Mouse (Mus musculus) heart, postnatal 36 days (tissue): Measurements from ENCODE around the gene Hist1h2bn. TPM values are rescaled to one million over a fixed set of nuclear protein-coding genes. Genes with fewer than 3 reads are reported as not detected.

ENCODE experiments used
- microRNA-seq, 2 experiments: library from miRNA; unstranded; fragments of <30 nt; microRNA quantifications; one replicate each; pipeline ENCODE4 v1.2.0; 2021; ENCODE audit warnings: borderline number of aligned reads in 2 of 2
- total RNA-seq, 2 experiments: library from RNA; stranded (reverse); gene quantifications; 2 replicates each; pipeline ENCODE4 v1.2.3; 2021

Hist1h2bn gene
- total RNA-seq, 2 experiments from 2014 or later: 11.8 to 13.3 TPM

Small RNA genes within 50 kb of the gene (microRNA-seq; reads per million reads assigned to microRNA genes)
- gene Gm44346 (0 reads per million in 2 experiments), gene Gm44357 (0 reads per million in 2 experiments), gene Gm44367 (0 reads per million in 2 experiments), gene Gm44454 (0 reads per million in 2 experiments)

Other genes with a start within 250 kb of the Hist1h2bn start
- 10 to 100 TPM in 1 of 2 experiments, 1 to 10 TPM in 1; 9.0 to 14.6 TPM for gene Zkscan8, start 223.0 kb upstream of the Hist1h2bn start, total RNA-seq
- gene Olfr1366, start 211.3 kb upstream of the Hist1h2bn start, total RNA-seq: not detected
- gene Olfr1535, start 194.2 kb upstream of the Hist1h2bn start, total RNA-seq: not detected
- gene Olfr1364, start 172.4 kb upstream of the Hist1h2bn start, total RNA-seq: not detected
- not detected for gene Olfr1362, start 140.1 kb upstream of the Hist1h2bn start, total RNA-seq
- gene Olfr11, start 111.6 kb upstream of the Hist1h2bn start, total RNA-seq: not detected
- gene Olfr1361, start 90.7 kb upstream of the Hist1h2bn start, total RNA-seq: not detected
- gene Olfr1360, start 76.7 kb upstream of the Hist1h2bn start, total RNA-seq: not detected
- not detected for gene Olfr1359, start 56.0 kb upstream of the Hist1h2bn start, total RNA-seq
- 10 to 100 TPM; 18.0 to 27.4 TPM for gene Hist1h2bl, start 38.0 kb upstream of the Hist1h2bn start, total RNA-seq
- gene Hist1h2ai, start 37.7 kb upstream of the Hist1h2bn start, total RNA-seq: 10 to 100 TPM; 28.5 to 39.8 TPM
- gene Hist1h3h, start 36.5 kb upstream of the Hist1h2bn start, total RNA-seq: 10 to 100 TPM; 22.0 to 36.5 TPM
- gene Hist1h2bm, start 32.1 kb upstream of the Hist1h2bn start, total RNA-seq: 1 to 10 TPM; 4.9 to 5.1 TPM
- 1 to 10 TPM; 3.6 to 4.6 TPM for gene Hist1h4j, start 19.1 kb upstream of the Hist1h2bn start, total RNA-seq
- 10 to 100 TPM; 52.5 to 54.1 TPM for gene Hist1h4k, start 3.6 kb upstream of the Hist1h2bn start, total RNA-seq
- gene Hist1h2ak, start 296 bp upstream of the Hist1h2bn start, total RNA-seq: 1 to 10 TPM; 9.0 to 9.3 TPM
- 10 to 100 TPM in 1 of 2 experiments, 1 to 10 TPM in 1; 9.8 to 10.6 TPM for gene Hist1h1b, start 26.5 kb downstream of the Hist1h2bn start, total RNA-seq
- 10 to 100 TPM; 22.6 to 23.7 TPM for gene Hist1h3i, start 29.2 kb downstream of the Hist1h2bn start, total RNA-seq
- gene Hist1h2an, start 33.1 kb downstream of the Hist1h2bn start, total RNA-seq: 1 to 10 TPM; 1.0 to 2.1 TPM
- 1 to 10 TPM; 5.4 to 5.7 TPM for gene Hist1h2bp, start 33.3 kb downstream of the Hist1h2bn start, total RNA-seq
- 10 to 100 TPM; 35.1 to 36.5 TPM for gene Hist1h2bq, start 56.1 kb downstream of the Hist1h2bn start, total RNA-seq
- not detected for gene Hist1h2ao, start 56.3 kb downstream of the Hist1h2bn start, total RNA-seq
- 10 to 100 TPM; 61.3 to 84.6 TPM for gene Hist1h4m, start 57.6 kb downstream of the Hist1h2bn start, total RNA-seq
- 1 to 10 TPM; 4.7 to 7.4 TPM for gene Hist1h4n, start 78.1 kb downstream of the Hist1h2bn start, total RNA-seq
- gene Hist1h2ap, start 79.4 kb downstream of the Hist1h2bn start, total RNA-seq: 10 to 100 TPM; 27.2 to 33.8 TPM
- gene Hist1h2br, start 79.6 kb downstream of the Hist1h2bn start, total RNA-seq: 10 to 100 TPM; 35.2 to 36.8 TPM
- gene Zfp184, start 191.0 kb downstream of the Hist1h2bn start, total RNA-seq: under 1 TPM; 0.97 to 0.98 TPM
- not detected for gene Pom121l2, start 227.1 kb downstream of the Hist1h2bn start, total RNA-seq